In the genomic region with DNA sequence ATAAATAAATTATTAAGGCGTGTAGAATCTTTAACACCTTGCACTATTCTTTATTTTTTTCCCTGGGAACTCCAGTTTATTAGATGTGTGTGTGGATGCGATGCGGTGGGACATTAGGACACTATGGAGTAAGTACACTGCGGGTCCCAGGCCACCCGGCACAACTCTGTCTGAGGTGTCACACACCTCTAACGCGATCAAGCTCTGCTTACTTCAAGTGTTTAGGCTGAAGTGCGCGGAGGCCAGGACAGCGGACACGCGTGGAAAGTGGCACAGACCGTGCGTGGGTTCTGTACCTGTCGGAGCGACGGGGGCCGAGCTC, we compare ENCODE assay signal across 8 mouse cellular contexts. TPM values are rescaled to one million over a fixed set of nuclear protein-coding genes. Genes with fewer than 3 reads are reported as not detected.
DNase-seq lines count a peak whose midpoint lies in the region; ATAC-seq and TF ChIP-seq lines count a peak whose summit lies in the region.

No protein-coding gene starts in this region.

- intact Hi-C loops in gastrocnemius, adult 2 months (cut with DNase I): loop anchor here (5.0 kb wide), 3 partner anchors 42 to 157 kb away; no protein-coding TSS in a partner anchor

- no peaks in the 10 kb centered on the region for H3K36me3 ChIP-seq in C2C12 (ENCODE audit: control insufficient read depth, insufficient read depth)
- no peaks in the 10 kb centered on the region for H3K36me3 ChIP-seq in forebrain, embryonic 15.5 days
- no peaks in the 10 kb centered on the region for H3K36me3 ChIP-seq in liver, embryonic 14.5 days (replicated peaks; ENCODE audit: control insufficient read depth, insufficient read depth, low read depth)

- peak overlapping the region; percentile 95 for H3ac ChIP-seq in C2C12 (ENCODE audit: control insufficient read depth, insufficient read length, low read depth)

- peak overlapping the region; percentile 91 for H3K4me3 ChIP-seq in gastrocnemius, adult 2 months
- H3K4me3 ChIP-seq in C2C12 (ENCODE audit: insufficient read depth, poor library complexity, severe bottlenecking): peak overlapping the region; percentile 53
- H3K4me3 ChIP-seq in forebrain, embryonic 15.5 days: peak overlapping the region; percentile 89
- H3K4me3 ChIP-seq in liver, embryonic 14.5 days (ENCODE audit: insufficient read depth in 1 of 2, low read depth in 2 of 2, low read length in 2 of 2): peak overlapping the region; percentile 80 to 89

- peaks cover 37% of the 10 kb centered on the region for H3K4me1 ChIP-seq in forebrain, embryonic 15.5 days
- peaks cover 4% of the 10 kb centered on the region in 2 experiments; a peak in 3 of 4 replicates for H3K4me1 ChIP-seq in liver, embryonic 14.5 days (replicated peaks; ENCODE audit: control insufficient read depth in 2 of 2, insufficient read depth in 2 of 2, low read length in 1 of 2)

- no peaks in the 10 kb centered on the region for H3K79me3 ChIP-seq in C2C12 (ENCODE audit: low read depth)

- ATAC-seq in forebrain, embryonic 15.5 days (replicated peaks): no peak
- ATAC-seq in liver, embryonic 14.5 days (ENCODE audit: insufficient read depth): peak; percentile 60

- H3K27me3 ChIP-seq in C2C12 (ENCODE audit: control insufficient read depth, insufficient read depth, insufficient read length): no peaks in the 10 kb centered on the region
- no peaks in the 10 kb centered on the region for H3K27me3 ChIP-seq in forebrain, embryonic 15.5 days
- H3K27me3 ChIP-seq in liver, embryonic 14.5 days (ENCODE audit: control insufficient read depth, insufficient read depth, low read length): no peaks in the 10 kb centered on the region

- H3K9me3 ChIP-seq in forebrain, embryonic 15.5 days: no peaks in the 10 kb centered on the region
- no peaks in the 10 kb centered on the region for H3K9me3 ChIP-seq in liver, embryonic 14.5 days (ENCODE audit: control insufficient read depth, low read length)

- WGBS in forebrain, embryonic 15.5 days: 1% methylated on average over 18 of the region's 18 CpGs
- WGBS in liver, embryonic 14.5 days (ENCODE audit: insufficient replicate concordance): 2% methylated on average over 18 of the region's 18 CpGs

- no peak for TF ChIP-seq EP300 in liver, embryonic 14.5 days (IDR thresholded peaks at IDR 0.05; ENCODE audit: low read depth)

- DNase-seq in gastrocnemius, adult 2 months: no peak
- no peak for DNase-seq in gastrocnemius, adult 18-20 months (ENCODE audit: low spot score)
- DNase-seq in liver, embryonic 14.5 days (ENCODE audit: low read depth in 3 of 3, low spot score in 3 of 3): no peak
- no peak for DNase-seq in Muller cell, postnatal 12 days (ENCODE audit: inconsistent ontology term)
- DNase-seq in urinary bladder, adult 2 months (ENCODE audit: low spot score): no peak
- no peak for DNase-seq in layer of hippocampus, postnatal 25 days (ENCODE audit: extremely low spot score in 1 of 2, low spot score in 1 of 2)

- H3K9ac ChIP-seq in forebrain, embryonic 15.5 days (replicated peaks): peak overlapping the region; percentile 68
- H3K9ac ChIP-seq in liver, embryonic 14.5 days (replicated peaks): peak overlapping the region; percentile 65

- H3K4me2 ChIP-seq in forebrain, embryonic 15.5 days (replicated peaks): peak overlapping the region; percentile 83
- H3K4me2 ChIP-seq in liver, embryonic 14.5 days (ENCODE audit: low read depth): peak overlapping the region; percentile 89

- no peak for TF ChIP-seq CTCF in gastrocnemius, adult 2 months (IDR thresholded peaks at IDR 0.05)
- no peak for TF ChIP-seq CTCF in C2C12 (IDR thresholded peaks at IDR 0.05; ENCODE audit: control insufficient read depth, insufficient read depth, insufficient read length)
- no peak for TF ChIP-seq CTCF in liver, embryonic 14.5 days (IDR thresholded peaks at IDR 0.05; ENCODE audit: low read depth)

- peak overlapping the region; percentile 88 for H3K27ac ChIP-seq in gastrocnemius, adult 2 months
- peak overlapping the region; percentile 69 for H3K27ac ChIP-seq in forebrain, embryonic 15.5 days (replicated peaks)
- peak overlapping the region; percentile 3; the same call in 1 of the 2 replicates for H3K27ac ChIP-seq in liver, embryonic 14.5 days

- H3K79me2 ChIP-seq in C2C12 (ENCODE audit: control insufficient read depth, insufficient read depth): no peaks in the 10 kb centered on the region

TF ChIP-seq in C2C12, 6 proteins besides CTCF, POLR2A, EP300 and RAD21:
- TF ChIP-seq MYOD1 (IDR thresholded peaks at IDR 0.05; ENCODE audit: control insufficient read depth, insufficient read length, low read depth) (no peak), CEBPB (IDR thresholded peaks at IDR 0.05; ENCODE audit: low read depth) (no peak), MYOG (IDR thresholded peaks at IDR 0.05; ENCODE audit: control insufficient read depth, extremely low read depth, insufficient read length) (no peak), MAX (IDR thresholded peaks at IDR 0.05) (no peak), FOSL1 (IDR thresholded peaks at IDR 0.05; ENCODE audit: insufficient read depth, low read length, poor library complexity, severe bottlenecking) (no peak)

RNA-seq across cellular contexts. Expression of a gene that starts 0.4 kb away (rescaled TPM):
- total RNA-seq in gastrocnemius, adult 2 months (2021): 1 to 10 TPM; 5.2 to 7.0 TPM
- total RNA-seq in gastrocnemius, adult 18-20 months (2021): 1 to 10 TPM; 4.9 to 6.9 TPM
- polyA plus RNA-seq in C2C12 (2012; fragmentation: generic; extraction: Trizol): 1.8 TPM
- polyA plus RNA-seq in forebrain, embryonic 15.5 days (2015; fragmentation: Nextera tagmentation; extraction: Ambion mirVana): 32.5 and 36.6 TPM in 2 replicates
- polyA plus RNA-seq in liver, embryonic 14.5 days (2012; rRNA removed): 2.7 and 2.8 TPM in 2 replicates
- polyA plus RNA-seq in liver, embryonic 14.5 days (2014; fragmentation: Nextera tagmentation; extraction: Ambion mirVana): 5.7 and 6.3 TPM in 2 replicates
- polyA plus RNA-seq in urinary bladder, adult 2 months (2012; rRNA removed): 5.4 and 8.0 TPM in 2 replicates
- total RNA-seq in layer of hippocampus, postnatal 25 days (2021): 10 to 100 TPM; 12.8 to 13.9 TPM

RNA-seq across cellular contexts. Expression of a gene that starts 44.3 kb away (rescaled TPM):
- total RNA-seq in gastrocnemius, adult 2 months (2021): 10 to 100 TPM; 47.5 to 75.1 TPM
- 10 to 100 TPM; 55.7 to 62.5 TPM for total RNA-seq in gastrocnemius, adult 18-20 months (2021)
- 6.3 TPM for polyA plus RNA-seq in C2C12 (2012; fragmentation: generic; extraction: Trizol)
- 20.7 and 22.2 TPM in 2 replicates for polyA plus RNA-seq in forebrain, embryonic 15.5 days (2015; fragmentation: Nextera tagmentation; extraction: Ambion mirVana)
- 5.5 and 10.4 TPM in 2 replicates for polyA plus RNA-seq in liver, embryonic 14.5 days (2012; rRNA removed)
- 16.3 and 17.6 TPM in 2 replicates for polyA plus RNA-seq in liver, embryonic 14.5 days (2014; fragmentation: Nextera tagmentation; extraction: Ambion mirVana)
- 65.2 and 72.5 TPM in 2 replicates for polyA plus RNA-seq in urinary bladder, adult 2 months (2012; rRNA removed)
- 10 to 100 TPM; 28.0 to 28.1 TPM for total RNA-seq in layer of hippocampus, postnatal 25 days (2021)

Comparison
In these comparisons a context has a peak if more than half of its experiments do, and no peak if none do; other contexts are left out.
1. H3K27ac ChIP-seq: peak in every context shown above with its lines; median percentile 88 in gastrocnemius, adult 2 months; 69 in forebrain, embryonic 15.5 days; 3 in liver, embryonic 14.5 days.